Mouse (Mus musculus): ENCODE measurements around the gene Leng8.

DNA sequence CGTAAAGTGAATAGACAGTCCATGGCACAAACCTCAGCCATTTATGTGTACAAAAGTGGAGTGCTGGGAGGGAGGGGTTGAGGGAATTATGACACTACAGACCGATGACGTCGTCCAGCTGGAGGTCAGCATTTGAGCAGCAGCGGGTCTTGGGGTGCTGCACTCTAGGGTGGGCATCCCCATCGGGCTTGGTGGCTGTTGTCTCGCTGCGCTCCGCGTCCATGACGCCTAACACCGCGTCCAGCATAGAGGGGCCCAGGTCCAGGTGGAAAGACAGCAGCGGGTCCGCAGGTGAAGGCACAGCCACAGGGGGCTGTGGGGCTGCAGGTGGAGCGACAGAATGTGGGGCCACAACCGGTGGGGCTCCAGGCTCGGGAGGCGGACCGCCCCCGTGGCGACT, 14.4 kb downstream of the Leng8 start:
- no peak for TF ChIP-seq POLR2A (IDR thresholded peaks at IDR 0.05; ENCODE audit: insufficient read depth, low read depth, low read length)
- no peak for TF ChIP-seq CTCF (IDR thresholded peaks at IDR 0.05)

All from heart, adult 2 months (tissue).